Mouse (Mus musculus): ENCODE data around the gene Kif20b. TPM values are rescaled to one million over a fixed set of nuclear protein-coding genes. Genes with fewer than 3 reads are reported as not detected.

Kif20b gene
- polyA plus RNA-seq, 1 experiment from 2014 or later = 84.7 TPM

MicroRNAs within 50 kb of the gene (microRNA counts, 519-probe panel; counts per million panel counts)
- microRNA mmu-miR-1950 = 19.7 counts per million

Small RNA genes lying within 50 kb of the gene (microRNA-seq; reads per million reads assigned to microRNA genes)
- 0.74 reads per million for gene Mir1950

Other genes with a start within 250 kb of the Kif20b start
- gene Slc16a12, start 175.1 kb upstream of the Kif20b start, polyA plus RNA-seq (2015; fragmentation: Nextera tagmentation; extraction: Ambion mirVana) = 14.8 TPM in 2 replicates
- 7.8 and 8.8 TPM in 2 replicates for gene Pank1, start 42.9 kb upstream of the Kif20b start, polyA plus RNA-seq (2015; fragmentation: Nextera tagmentation; extraction: Ambion mirVana)

All from lung, embryonic 15.5 days (tissue).